Mouse (Mus musculus) bone marrow macrophage, adult 2 months (primary cell): ENCODE measurements around the gene Cd4.

Experiments
- CTCF ChIP-seq: IDR thresholded peaks from 2 replicates; pipeline ENCODE4 v1.5.1; 2012; ENCODE audit warnings: low read depth, mild to moderate bottlenecking, low read length, moderate library complexity
- POLR2A ChIP-seq: IDR thresholded peaks from 2 replicates; pipeline ENCODE4 v1.6.1; 2012; ENCODE audit warnings: mild to moderate bottlenecking, low read depth, low read length, borderline replicate concordance

- TF ChIP-seq POLR2A (0 out of 2 replicates have a peak, but pooled peaks have one; percentile 24), CTCF (no peak)
Observed at GRCm38 (mm10) chr6:124834512-124835081, 53.4 kb downstream of the Cd4 start.
